Mouse (Mus musculus) adrenal gland (tissue): ENCODE measurements around the gene 4933424G06Rik.

Source experiments
- intact Hi-C: fragments of 180-260 bp; cut with DNase I; formaldehyde crosslinking; loops from one replicate; pipeline ENCODE4 v1.15.1; 2025

Gene 4933424G06Rik

DNA sequence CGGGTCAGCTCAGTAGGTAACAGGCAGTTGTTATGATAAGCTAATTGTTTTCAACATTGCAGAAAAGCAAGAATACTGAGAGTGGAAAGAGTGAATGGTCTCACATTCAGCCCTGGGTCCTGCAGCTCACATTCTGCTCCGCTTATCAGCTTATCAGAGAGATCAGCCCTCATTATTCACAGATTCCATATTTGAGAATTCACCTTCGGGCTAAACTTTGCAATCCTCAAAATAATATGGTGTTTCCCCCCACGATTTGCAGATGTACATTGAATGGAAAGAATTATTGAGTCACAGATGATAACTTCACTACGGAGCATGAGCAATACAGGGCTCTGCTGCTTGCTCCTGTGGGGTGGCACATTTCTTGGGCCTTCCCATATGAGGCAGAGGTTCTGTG is 58.8 kb downstream of the 4933424G06Rik start:
- intact Hi-C loops = no loop called here

- intact Hi-C loops = no loop called here
Measured at GRCm38 (mm10) chr1:36769951-36770350, 60.0 kb downstream of the 4933424G06Rik start.

DNA sequence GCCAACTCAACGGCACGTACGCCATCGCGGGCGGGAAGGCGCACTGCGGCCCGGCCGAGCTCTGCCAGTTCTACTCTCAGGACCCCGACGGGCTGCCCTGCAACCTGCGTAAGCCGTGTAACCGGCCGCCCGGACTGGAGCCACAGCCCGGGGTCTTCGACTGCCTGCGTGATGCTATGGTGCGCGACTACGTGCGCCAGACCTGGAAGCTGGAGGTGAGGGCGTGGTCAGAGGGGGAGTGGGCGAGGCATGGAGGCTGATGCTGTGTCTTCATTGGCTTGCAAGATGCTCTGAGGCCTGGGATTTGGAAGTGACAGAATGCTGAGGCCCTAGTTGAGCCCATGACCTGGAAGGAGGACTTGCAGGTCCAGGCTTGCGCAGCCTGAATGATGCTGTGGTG is 61.0 kb downstream of the 4933424G06Rik start:
- intact Hi-C loops = no loop called here

GRCm38 (mm10) chr1:36772198-36772934 is 62.4 kb downstream of the 4933424G06Rik start:
- intact Hi-C loops = no loop called here

DNA sequence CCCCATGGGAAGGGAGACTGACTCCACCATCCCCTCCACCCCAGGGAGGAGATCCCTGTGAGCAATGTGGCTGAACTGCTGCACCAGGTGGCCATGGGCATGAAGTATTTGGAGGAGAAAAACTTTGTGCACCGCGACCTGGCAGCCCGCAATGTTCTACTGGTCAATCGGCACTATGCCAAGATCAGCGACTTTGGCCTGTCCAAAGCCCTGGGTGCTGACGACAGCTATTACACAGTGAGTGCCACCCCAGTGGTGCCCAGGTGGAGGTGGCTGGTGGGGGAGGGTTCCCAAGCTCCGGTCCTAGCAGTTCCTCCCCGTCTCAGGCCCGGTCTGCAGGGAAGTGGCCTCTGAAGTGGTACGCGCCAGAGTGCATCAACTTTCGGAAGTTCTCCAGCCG is 70.8 kb downstream of the 4933424G06Rik start:
- intact Hi-C loops = no loop called here

DNA sequence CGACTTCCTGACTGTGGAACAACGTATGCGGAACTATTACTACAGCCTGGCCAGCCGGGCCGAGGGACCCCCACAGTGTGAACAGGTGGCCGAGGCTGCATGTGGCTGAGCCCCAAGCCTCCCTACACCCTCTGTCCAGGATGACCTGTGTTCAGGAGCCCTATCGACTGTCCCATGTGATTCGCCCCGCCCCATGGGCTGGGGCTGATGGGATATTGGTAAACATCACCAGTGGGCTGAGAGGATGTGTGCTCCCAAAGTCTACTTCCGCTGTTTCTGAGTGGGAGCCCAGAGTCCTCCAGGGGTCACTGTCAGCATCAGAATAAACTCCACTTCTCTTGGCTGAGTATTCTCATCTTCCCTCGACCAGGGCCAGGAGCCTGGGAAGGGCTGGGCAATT is 72.5 kb downstream of the 4933424G06Rik start:
- intact Hi-C loops = no loop called here

DNA sequence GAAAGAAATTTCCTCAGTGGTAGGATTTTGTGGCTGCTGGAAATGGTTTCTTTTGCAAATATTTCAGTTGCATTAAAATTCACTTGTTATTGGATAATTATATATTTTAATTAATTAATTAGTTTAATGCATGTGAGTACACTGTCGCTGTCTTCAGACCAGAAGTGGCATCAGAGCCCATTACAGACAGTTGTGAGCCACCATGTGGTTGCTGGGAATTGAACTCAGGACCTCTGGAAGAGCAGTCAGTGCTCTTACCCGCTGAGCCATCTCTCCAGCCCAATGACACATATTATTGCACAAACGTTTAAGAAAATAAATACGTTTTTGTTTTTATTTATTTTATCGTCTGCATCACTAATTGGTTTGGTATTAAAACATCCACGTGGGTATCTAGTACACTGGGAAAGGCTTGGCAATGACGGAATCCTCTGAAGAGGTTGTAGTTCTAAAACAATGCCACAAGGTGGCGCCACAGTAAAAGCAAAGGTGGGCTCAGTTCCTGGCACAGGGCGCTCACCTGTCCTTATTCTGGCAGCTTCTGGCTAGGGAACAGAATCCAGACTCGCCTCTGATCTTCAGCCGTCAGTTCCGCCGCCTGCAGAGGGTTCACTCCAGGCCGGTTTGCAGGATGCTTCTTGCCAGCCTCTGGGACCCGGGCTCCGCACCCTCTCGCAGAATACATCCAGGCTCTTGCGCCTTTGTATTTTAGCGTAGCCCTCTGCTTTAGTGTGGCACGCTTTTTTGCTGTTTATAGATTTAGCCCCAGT is 74.6 kb downstream of the 4933424G06Rik start:
- intact Hi-C loops = loop anchor here (2.0 kb wide), 1 partner anchor 468 kb away; no protein-coding TSS in a partner anchor

GRCm38 (mm10) chr1:36785238-36785641 is 75.3 kb downstream of the 4933424G06Rik start:
- intact Hi-C loops = loop anchor here (2.0 kb wide), 1 partner anchor 468 kb away; no protein-coding TSS in a partner anchor

DNA sequence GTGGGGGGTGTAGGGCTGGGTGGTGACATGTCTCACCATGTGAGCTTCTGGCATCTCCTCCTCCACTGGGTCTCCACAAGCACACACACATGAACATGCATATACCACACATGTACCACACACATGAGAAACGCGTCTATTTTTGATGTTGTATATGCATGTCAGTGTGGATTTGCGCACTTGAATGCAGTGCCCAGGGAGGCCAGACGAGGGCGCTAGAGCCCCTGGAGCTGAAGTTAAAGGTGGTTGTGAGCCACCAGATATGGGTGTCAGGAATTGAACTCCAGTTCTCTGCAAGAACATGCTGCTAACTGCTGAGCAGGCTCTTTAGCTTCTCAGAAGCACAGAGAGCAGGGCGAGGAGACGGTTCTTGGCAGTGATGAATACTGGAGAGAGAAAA is 76.4 kb downstream of the 4933424G06Rik start:
- intact Hi-C loops = no loop called here

GRCm38 (mm10) chr1:36789416-36789815 is 79.5 kb downstream of the 4933424G06Rik start:
- intact Hi-C loops = no loop called here

GRCm38 (mm10) chr1:36796711-36797110 is 86.8 kb downstream of the 4933424G06Rik start:
- intact Hi-C loops = no loop called here

DNA sequence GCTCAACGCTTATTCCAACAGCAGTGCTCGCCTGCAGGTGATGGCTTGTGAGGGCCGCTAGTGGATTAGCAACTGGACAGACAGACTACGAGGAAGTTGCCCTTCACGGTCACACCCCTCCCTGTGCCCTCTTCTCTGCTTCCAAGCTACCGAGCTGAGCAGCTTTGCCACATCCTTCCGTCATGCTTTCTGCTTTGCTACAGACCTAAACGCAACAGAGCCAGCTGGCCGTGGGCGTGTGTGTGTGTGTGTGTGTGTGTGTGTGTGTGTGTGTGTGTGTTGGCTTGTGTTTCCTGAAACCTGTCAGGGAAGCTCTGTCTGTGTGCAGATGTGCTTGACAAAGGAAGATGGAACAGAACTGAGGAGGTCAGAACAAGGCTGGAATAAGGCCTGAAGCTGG is 87.5 kb downstream of the 4933424G06Rik start:
- intact Hi-C loops = no loop called here

DNA sequence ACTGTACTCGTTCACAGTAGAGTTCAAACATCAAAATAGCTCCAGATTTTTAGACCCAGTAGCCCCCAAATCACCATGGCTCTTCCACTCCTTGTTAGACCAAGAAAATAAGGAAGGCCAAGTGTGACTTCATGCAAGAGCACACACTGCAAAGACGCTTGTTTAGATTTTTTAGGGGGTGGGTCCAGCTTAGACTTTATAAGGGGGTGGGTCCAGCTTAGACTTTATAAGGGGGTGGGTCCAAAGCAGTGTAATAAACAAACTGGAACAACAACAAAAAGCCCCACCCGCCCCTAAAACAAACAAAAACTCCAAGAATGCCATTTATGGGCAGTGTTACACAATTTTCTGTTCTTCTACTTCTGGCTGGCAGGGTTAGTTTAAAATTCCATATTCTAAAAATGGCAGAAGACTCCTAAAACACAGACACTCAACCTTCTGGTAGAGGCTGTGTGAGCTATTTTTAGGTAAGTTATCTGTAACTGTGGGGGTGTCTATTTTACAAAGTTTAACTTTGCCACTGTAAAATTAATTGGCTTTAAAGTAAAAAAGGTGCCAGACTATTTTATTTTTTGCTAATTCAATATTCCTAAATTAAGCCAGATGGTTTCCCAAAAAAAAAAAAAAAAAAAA is 90.5 kb downstream of the 4933424G06Rik start:
- intact Hi-C loops = no loop called here

DNA sequence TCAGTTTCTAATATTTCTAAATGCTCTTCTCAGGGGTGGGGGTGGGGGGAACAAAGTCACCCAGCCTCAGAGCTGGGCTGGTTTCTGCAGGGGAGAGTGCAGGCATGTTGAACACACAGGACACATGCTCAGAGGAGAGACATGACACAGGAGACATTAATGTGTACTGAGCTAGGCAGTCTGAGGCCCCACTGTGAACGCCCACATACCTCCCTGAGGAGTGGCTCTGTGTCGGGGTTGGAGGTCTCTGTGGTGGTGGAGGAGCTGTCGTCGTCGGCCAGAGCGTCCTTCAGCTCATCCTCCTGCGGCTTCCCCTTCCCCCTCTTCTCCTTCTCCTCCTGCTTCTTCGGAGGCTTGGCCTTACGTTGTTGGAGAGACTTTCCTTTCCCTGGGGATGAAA is 94.3 kb downstream of the 4933424G06Rik start:
- intact Hi-C loops = no loop called here

- intact Hi-C loops = no loop called here
Measured at GRCm38 (mm10) chr1:36804833-36805232, 94.9 kb downstream of the 4933424G06Rik start.

DNA sequence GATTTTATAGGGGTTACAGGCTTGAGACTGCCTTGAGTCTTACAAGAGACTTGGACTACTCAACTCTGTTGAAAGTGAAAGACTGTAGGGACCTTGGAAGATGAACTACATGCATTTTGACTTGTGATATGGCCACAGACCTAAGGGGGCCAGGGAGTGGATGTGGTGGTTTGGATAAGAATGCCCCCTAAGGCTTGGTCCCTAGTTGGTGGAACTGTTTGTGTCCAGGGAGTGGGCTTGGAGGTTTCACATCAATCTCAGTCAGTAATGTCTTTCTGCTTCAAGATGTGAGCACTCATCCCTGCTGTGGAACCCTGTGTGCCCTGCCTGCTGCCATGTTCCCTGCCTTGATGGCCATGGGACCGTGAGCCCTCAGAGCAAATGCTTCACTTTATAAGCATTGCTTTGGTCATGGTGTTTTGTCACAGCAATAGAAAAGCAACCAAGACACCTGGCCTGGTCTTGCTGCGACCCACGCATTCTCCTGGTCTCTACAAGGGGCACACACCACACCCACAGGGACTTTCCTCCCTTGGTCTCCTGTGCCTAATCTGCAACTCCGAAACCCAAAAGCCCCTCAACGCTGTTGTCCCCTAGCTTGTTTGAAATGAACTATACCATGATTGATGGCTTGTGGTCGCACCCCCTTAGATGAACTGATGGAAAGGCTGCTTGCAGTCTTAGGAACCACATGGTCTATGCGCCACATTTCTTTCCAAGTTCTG is 96.4 kb downstream of the 4933424G06Rik start:
- intact Hi-C loops = no loop called here

GRCm38 (mm10) chr1:36807086-36807485 is 97.1 kb downstream of the 4933424G06Rik start:
- intact Hi-C loops = no loop called here
